Mouse (Mus musculus) granulocyte monocyte progenitor cell, adult 5-6 weeks (primary cell): ENCODE measurements around the gene Ttyh3. TPM values are rescaled to one million over a fixed set of nuclear protein-coding genes. Genes with fewer than 3 reads are reported as not detected.

Source experiments
- ATAC-seq: replicated peaks from 2 replicates; pipeline ENCODE4 v1.8.0; 2016; ENCODE audit warnings: mild to moderate bottlenecking, moderate TSS enrichment, inconsistent platforms; ENCODE audit not compliant: poor library complexity, severe bottlenecking
- total RNA-seq, 2 experiments: library from RNA; stranded (forward) in 1 of 2; stranded (reverse) in 1 of 2; fragments of 200-712, 200-1000 nt in 1 of 2; fragments of >200 nt in 1 of 2; fragmentation: Nextera tagmentation in 1 of 2; gene quantifications; 2 replicates each; pipeline ENCODE4 v1.2.3; 2014 to 2017

Gene Ttyh3
- total RNA-seq, 2 experiments from 2014 or later = 9.2 to 42.0 TPM

DNA sequence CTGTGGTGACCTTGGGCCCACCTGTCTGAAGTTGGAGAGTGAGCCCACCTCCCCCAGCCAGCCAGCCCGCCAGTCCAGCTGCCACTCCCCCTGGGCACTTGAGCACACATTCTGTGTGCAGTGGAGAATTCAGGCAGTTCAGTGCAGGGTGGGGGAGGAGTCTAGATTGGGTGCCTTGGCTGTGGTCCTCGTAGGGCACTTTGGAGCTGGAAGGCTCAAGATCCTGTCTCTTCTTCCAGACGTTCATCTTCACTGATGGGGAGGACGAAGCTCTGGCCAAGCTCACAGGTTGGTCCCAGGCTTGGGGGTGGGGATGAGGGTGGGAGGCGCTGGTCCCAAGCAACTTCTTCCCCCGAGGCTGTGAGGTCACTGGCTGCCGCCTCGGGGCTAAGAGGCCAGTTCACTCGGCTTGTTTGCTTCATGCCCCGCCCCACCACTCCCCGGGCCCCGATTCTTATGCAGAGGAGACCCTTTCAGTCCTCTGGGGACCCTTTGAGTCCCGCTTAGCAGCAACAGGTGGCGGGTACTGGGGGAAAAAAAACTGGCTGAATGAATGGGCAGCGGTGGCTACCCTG lies 37.1 kb downstream of the Ttyh3 start:
- ATAC-seq = no peak

DNA sequence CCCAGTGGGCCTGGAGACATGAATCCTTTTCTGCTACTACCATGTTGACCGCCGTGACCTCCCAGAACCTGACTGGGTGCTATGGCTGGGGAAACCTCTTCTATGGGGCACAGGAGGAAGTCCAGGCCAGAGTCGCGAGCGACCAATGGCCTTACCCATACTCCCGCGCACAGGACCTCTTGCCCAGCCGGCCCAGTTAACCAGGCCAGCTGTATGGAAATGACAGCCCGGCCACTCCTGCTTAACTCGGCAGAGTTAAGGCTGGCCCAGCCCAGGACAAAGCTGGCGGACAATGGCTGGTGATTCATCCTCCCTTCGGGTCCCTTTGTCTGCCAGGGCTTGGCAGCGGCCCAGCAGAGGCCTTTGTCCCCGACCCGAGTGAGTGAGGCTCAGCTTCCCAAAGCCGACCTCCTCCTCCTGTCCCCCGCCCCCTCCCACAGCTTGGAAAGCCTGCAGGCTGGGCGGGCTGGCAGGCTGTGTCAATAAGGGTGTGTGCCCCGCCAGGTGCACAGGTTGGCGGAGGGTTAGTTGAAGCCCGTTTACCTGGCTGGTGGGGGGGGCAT lies 37.7 kb downstream of the Ttyh3 start:
- ATAC-seq = peak; percentile 21

DNA sequence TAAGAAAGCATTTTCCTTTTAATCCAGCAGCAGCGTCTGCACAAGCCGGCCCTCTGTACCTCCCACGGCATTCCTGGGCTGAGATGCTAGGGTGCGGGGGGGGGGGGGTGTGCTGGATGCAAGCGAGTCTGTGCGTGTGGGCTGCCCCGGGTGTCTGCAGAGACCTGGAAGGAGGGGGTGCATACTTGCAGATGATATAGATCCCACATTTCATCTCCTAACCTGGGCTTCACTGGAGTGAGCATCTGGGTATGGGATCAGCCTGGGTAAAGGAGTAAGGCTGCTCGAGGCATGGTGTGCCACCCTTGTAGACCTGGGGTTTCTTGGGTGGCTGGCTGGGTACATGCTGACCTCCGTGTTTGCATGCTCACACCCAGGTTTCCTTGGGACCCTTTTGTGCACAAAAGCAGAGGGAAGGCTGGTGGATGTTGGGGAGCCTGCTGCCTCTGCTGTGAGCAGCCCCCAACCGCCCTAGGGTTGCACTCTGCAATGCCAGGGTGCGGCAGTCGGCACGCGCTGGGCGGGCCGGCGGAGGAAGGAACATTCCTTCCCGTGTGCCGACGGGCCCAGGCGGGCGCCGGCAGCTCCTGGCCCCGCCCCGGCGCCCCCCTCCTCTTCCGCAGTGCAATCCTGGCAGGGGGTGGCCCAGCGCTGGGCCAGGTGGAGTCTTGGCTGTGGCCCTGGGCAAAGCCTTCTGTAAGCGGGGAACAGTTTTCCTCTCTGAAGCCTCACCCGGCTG lies 38.4 kb downstream of the Ttyh3 start:
- ATAC-seq = peak; percentile 14; the same call in 1 of the 2 replicates

DNA sequence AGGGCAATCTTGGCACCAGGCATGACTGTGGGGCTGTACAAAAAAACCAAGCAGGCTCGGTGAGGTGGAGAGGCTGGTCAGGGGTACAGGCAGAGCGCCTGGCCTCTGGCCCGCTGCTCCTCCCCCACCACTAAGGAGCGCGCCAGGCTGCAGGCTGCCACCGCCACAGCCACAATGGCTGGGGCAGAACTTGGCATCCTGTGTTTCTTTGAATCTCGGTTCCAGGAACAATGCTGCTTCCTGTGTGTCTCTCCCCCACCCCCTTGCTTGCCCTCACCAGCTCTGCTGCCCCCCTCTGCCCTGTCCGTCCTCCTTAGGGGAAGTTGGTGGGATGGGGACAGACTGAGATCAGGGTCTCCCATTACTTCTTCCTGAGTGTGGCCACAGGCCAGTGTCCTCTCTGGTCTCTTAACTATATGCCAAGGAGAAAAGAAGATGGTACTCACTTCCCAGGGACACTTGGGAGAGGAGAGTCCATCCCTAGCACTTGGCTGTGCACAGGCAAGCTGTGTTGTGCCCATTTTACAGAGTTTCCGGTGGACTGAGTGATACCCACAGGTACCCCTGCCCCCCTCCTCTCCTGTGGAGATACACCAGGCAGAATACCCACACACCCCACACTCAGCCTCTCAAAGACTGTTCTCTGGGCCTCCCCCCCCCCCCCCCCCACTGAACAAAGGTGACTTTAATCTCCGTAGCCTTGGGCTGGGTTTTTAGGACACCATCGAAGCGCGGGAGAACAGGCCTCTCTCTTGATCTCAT lies 39.1 kb downstream of the Ttyh3 start:
- peak; percentile 23 for ATAC-seq

DNA sequence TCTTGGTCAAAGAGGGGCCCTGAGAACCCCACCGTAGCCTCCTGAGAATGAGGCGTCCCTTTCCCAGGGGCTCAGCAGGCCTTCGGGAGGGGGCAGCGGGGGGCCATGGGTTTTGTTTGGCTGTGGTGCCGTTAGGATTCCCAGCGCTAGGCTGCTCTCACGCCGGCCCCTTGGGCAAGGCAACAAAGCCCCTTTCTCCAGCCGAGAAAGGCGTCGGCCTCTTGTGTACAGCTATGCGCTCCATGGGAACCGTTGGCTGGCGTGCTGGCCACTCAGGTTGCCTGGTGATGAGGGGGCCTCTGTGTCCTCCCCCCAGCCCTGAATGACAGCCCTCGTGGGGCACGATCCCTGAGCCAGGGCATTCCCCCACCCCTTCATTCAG lies 40.2 kb downstream of the Ttyh3 start:
- ATAC-seq = no peak

DNA sequence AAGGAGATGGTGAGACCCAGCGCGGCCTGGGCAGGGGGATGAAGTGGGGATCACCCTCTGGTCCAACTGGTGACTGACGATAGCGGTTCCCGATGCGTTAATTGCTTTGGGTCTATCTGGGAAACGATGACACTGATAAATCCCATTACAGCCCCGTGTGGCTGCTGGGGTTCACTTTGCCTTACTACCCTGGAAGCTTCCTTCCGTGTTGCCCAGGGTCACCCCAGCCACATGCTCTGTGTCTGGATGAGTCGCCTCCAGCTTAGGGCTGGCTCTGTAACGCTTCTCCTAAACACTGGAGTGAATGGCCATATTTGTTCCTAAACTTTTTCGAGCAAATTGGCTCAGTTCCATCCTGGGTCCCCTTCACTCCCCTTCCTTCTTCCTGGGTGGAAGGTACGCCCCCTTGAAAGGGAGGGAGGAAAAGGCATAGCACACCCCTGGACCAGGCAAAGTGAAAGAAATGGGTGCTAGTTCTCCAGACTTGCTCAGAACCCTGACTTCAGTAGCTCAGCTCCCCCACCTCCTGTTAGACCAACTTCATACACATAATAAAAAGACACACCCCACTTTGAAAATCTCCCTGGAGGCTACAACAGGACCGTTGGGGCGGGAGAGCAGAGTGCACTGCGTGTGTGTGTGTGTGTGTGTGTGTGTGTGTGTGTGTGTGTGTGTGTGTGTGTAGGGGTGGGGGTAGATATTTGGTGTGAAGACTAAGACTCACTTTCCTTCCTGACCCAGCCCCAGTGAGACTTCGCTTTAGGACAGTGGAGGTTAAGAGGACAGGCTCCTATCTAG lies 40.8 kb downstream of the Ttyh3 start:
- ATAC-seq = no peak

DNA sequence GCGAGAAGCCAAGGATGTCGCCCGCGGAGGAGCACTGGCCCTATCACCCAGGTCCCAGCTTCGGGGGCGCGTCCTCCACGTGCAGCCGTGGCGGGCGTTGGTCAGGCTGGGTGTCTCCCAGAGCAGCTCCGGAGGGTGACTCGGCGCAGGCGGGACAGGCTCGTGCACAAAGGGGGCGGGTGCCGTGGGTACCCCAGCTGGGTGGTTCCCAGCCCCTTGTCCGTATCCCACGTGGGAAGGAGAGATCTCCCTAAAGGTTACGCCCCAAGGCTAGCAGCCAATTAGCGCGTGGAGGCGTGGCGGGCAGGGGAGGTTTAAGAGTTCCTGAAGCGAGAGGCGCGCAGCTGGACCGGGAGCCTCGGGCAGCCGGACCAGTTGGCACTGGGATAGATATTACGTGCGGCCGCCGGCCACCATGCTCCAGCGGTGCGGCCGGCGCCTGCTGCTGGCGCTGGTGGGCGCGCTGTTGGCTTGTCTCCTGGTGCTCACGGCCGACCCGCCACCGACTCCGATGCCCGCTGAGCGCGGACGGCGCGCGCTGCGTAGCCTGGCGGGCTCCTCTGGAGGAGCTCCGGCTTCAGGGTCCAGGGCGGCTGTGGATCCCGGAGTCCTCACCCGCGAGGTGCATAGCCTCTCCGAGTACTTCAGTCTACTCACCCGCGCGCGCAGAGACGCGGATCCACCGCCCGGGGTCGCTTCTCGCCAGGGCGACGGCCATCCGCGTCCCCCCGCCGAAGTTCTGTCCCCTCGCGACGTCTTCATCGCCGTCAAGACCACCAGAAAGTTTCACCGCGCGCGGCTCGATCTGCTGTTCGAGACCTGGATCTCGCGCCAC lies 41.6 kb downstream of the Ttyh3 start, which contains the start of gene Lfng:
Gene Lfng, plus strand, starts transcription at position 320 of the 835 bp plus-strand sequence.
- ATAC-seq = peak; percentile 70

DNA sequence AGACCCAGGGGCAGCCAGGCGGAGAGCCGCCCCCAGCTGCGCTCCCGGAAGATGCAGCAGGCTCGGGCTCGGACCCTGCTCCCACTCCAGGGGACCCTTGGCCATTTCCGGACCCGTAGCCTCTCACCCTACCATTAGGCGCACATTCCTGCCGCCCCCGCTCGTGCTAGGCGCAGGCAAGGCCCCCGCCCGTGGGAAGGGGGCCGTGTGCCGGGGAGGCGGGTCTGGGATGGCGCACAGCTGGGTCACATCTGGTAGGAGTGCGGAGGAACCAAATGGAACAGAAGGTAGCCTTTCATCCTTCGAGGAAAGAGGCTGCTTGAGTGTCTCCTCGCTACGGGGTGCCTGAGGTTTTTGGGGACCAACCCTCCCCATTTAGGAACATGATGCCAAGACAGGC lies 42.4 kb downstream of the Ttyh3 start:
- ATAC-seq = no peak

DNA sequence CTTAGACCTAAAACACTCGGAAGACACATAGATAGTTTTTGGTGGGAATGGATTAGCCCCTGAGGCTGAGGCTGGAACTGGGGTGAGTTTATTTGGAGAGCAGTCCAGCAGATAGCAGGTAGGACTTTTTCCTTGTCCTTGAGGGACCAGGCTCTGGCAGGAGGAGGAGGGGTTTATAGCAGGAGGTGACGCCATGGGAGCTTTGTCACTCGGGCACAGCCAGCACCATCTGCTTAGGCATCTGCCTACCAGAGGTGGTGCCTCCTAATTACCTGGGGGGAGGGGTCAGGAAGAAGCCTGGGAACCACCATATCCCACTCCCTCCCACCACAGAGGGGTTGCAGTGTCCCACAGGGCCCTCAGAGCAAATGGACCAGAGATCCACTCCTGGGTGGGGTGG lies 43.6 kb downstream of the Ttyh3 start:
- no peak for ATAC-seq

DNA sequence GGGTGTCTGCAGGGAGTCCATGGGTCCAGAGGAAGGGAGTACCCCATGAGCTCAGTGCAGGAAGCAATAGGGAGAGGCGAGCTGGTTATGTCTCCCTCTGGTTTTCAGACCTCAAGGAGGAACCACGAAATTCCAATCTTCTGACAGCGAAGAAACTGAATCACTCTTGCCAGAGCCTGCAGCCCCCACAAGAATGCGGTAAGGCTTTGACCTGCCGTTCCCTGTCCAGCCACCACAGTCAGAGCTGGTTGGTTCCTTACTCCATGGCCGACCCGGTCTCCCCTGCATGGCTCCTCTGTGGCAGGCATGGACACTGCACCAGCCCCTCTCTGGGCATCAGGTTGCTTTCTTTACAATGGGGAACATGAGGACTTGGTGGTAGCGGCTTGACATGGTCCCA lies 44.4 kb downstream of the Ttyh3 start:
- ATAC-seq = no peak

DNA sequence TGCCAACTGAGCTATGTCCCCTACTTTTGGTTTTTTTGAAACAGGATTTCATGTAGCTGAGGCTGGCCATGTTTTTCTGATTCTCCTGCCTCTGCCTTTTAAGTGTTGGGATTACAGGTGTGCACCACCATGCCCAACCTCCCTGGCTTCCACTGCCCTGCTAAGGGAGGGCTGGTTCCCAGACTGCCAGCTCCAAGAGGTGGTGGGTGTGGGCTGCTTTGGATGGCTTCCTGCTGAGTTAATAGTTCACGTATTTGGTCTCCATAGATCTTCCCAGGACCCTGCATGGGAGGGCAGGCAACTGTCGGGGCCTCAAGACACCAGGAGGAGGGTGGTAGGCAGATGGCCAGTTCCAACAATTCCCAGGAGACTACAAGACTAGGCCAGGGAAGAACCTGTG lies 46.3 kb downstream of the Ttyh3 start:
- ATAC-seq = no peak

DNA sequence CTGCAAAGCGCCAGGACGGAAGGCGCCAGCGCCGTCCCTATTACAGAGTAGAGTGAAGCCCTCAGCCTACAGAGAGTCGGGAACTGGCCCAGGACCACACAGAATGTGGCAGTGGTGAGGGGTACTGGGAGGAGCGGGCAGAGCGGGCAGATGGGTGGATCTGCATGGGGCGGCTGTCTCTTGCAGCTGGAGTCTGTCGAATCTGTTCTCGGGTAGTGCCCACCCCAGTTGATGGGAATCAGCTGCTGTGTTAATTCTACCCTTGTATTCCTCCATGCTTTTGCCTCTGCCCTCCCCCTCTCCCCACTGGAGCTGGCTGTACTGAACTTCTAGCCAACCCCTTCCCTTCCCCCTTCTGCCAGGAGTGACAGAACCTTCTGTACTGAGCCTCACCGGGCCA lies 47.1 kb downstream of the Ttyh3 start:
- no peak for ATAC-seq

DNA sequence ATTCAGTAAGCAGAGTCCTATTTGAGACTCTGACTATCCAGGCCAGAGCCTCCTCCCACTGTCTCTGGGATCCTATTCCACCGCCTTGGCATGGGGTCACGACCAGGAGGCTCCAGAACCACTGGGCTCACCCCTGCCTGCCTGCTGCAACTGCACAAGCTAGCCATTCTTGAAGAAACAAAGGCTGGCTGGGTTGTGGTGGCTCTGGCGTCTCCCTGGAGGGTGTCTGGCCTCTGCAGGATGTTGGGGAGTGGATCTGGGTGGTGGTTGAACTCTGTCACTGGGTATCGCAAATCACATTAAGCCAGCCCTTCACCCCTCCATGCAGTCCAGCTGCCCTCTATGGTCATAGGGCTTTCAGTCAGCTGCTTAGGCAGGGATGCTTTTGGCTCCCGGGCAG lies 48.9 kb downstream of the Ttyh3 start:
- no peak for ATAC-seq

DNA sequence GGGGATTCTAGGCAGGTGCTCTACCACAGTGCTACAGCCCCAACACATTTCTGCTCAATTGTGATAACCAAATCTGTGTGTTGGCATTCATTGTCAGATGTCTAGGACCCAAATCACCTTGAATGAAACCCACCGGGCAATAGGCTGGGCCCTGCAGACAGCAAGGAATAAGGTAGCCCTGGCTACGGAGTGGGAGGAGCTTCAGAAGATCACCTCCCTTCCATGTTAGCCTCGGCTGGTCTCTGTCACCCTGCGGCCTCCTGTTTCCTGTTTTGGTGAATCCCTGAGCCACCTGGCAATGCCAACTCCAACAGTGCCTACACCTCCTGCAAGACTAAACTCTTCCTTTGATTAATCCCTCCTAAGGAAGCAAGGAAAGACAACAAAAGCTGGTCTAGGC lies 51.0 kb downstream of the Ttyh3 start:
- no peak for ATAC-seq

DNA sequence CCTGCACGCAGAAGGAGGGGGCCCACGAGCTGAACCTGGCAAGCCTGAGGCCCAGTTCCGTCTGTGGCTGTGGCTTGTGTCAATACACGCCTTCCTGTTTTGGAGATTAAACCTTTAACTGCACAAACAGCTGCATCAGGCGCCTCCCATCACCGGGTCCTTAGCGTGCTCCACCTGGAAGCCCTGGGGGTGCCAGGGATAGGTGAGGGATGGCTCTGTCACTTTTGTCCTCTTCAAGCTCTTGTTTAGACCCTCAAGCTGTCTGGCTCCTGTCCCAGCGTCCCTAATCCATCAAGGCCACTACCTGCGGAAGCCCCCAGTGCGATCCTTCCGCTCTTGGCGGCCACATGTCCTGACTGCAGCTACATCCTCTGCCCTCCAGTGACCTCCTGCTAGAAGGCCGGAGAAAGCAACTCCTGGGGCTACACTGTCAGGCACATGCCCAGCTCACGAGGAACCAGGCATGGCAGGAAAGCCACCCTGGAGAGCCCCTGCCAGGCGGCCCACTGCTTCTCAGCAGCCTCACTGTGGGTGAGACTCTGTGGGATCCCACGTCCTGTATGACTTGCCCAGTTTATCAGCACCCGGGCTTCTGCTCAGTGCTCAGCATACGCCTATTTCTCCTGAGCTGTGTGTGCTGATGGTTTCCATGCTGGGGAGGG lies 51.8 kb downstream of the Ttyh3 start:
- peak; percentile 78 for ATAC-seq

DNA sequence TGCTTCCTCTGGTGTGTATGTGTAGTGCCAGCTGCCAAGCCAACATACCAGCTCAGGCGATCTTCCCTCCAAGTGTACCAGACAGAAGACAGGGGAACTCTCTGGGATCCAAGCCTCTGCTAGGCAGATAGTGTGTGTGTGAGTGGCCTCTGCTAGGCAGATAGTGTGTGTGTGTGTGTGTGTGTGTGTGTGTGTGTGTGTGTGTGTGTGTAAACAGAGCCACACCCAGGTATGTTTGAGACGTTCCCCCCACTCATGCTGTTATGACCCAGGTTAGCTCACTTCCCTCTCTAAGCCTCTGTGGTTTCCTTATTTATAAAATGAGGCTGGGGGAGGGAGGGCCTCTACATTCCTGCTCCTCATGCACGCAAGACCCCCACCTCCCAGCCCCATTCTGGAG lies 52.4 kb downstream of the Ttyh3 start:
- 0 out of 2 replicates have a peak, but pooled peaks have one; percentile 13 for ATAC-seq

DNA sequence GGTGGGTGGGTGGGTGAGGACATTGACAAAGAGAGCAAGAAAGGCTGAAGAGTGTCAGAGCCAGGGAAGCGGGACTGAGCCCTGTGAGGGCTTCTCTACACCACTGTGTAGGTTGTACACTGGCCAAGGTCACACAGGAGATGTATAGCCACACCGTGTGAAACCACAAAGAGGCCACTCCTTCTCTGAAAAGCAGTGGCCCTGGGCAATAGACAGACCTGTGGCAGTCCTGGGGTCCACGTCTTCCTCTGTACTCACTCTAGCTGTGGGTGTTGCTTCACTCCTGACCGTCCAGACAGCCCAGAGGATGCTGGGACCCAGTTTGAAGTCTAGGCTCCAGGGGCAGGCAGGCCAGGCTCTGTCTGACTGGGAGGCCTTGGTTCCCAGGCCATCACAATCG lies 54.0 kb downstream of the Ttyh3 start:
- ATAC-seq = no peak

DNA sequence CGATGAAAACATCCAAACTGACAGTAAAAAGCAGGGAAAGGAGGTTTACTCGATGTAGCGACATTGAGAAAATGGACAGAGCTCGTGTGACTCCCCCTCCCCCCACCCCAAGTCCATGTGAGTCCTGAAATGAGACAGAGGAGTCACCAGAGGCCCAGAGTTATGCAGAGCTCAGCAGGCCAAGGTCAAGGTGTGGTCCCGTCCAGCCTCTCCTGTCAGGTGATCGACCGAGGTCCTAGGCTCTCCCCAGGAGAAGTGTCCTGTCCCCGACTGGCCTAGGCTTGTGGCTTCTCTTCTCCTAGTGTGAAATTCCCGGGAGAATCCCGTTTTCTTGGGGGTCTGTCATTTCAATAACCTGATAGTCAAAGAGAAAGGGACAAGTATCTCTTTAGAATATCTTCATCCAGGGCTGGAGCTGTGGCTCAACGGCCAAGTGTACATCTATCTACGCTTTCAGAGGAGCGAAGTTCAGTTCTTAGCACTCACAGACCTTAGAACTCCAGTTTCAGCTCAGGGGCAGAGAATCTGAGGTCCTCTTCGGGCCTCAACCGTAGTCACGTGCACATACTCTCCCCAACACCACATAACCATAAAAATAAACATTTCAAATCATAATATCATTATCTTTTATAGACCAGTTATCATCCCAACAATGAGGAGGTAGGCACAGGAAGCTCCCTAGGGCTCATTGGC lies 59.6 kb downstream of the Ttyh3 start:
- no peak for ATAC-seq
